Mouse (Mus musculus) bone marrow macrophage, adult 2 months (primary cell): ENCODE data around the gene Slc9a4.

ENCODE experiments used
- CTCF ChIP-seq: IDR thresholded peaks from 2 replicates; pipeline ENCODE4 v1.5.1; 2012; ENCODE audit warnings: low read depth, mild to moderate bottlenecking, low read length, moderate library complexity
- POLR2A ChIP-seq: IDR thresholded peaks from 2 replicates; pipeline ENCODE4 v1.6.1; 2012; ENCODE audit warnings: mild to moderate bottlenecking, low read depth, low read length, borderline replicate concordance

GRCm38 (mm10) chr1:40600394-40601327, 20.8 kb downstream of the Slc9a4 start:
- TF ChIP-seq POLR2A (no peak), CTCF (no peak)
